Mouse (Mus musculus) testis, adult 2 months (tissue): ENCODE data around the gene Rmnd5a.
"Not testable (repeated sequence)": the region's sequence is repeated elsewhere in the genome, so short reads cannot be mapped to it uniquely, and the experiment has no call there.

ENCODE experiments used
- CTCF ChIP-seq: fragments of 200-500 bp; IDR thresholded peaks from 2 replicates; pipeline ENCODE4 v1.5.1; 2012; ENCODE audit warnings: low read depth, mild to moderate bottlenecking, inconsistent platforms, low read length, moderate library complexity; ENCODE audit not compliant: control insufficient read depth, insufficient read depth, insufficient replicate concordance
- POLR2A ChIP-seq: fragments of 200-500 bp; IDR thresholded peaks from 2 replicates; pipeline ENCODE4 v1.6.1; 2012; ENCODE audit warnings: low read depth, mild to moderate bottlenecking, inconsistent platforms, low read length, moderate library complexity; ENCODE audit not compliant: control insufficient read depth

DNA sequence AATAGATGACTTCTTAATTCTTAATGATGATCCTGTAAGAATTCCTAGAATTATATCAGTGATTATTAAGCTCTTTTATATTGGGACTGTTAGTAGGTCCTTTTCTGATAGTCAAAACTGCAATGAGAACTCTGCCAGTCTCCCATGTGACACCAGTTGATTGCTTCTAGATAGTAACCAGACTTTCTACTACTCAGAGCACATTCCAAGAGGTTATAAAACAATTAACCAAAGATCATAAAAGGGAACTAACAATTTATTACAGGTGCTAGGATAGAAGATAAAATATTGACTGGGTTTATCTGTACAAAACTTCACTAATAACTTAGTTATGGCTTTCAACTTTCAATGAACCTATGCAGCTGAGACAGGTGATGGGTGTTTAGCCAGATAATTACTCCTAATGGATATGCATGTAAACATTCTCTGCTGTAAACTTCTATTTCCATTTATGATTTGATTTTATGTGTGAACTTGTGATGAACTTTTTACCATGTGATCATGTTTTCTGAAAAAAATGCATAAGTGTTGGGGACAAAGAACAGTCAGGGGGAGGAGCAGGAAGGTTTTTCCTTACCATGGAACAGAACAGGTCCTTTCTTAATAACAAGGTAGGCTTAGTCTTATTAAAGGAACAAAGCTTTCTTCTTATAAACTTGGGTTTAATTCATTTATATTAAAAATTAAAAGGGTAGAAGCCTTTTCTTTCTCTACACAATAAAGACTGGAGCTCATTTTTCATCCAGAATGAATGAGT lies 13.7 kb upstream of the Rmnd5a start:
- TF ChIP-seq CTCF, POLR2A: not testable (repeated sequence)
